Mouse (Mus musculus): ENCODE results near the gene Zfp281. TPM values are rescaled to one million over a fixed set of nuclear protein-coding genes. Genes with fewer than 3 reads are reported as not detected.
A peak's percentile ranks its signal among the peaks of the same experiment; 100 is the strongest.

Gene Zfp281
- total RNA-seq (2014; fragmentation: Nextera tagmentation) (48.9 and 56.3 TPM in 2 replicates), total RNA-seq (2017) (37.2 and 40.6 TPM in 2 replicates), polyA plus RNA-seq (2012) (17.2 and 22.4 TPM in 2 replicates)

- Histone ChIP-seq H3K36me3 (replicated peaks) (peaks cover 26% of the 10 kb centered on the region), H3K27me3 (ENCODE audit: insufficient read depth, low read length) (peaks cover 11% of the 10 kb centered on the region), H3K4me3 (ENCODE audit: low read depth, low read length) (peak within 1 kb of the TSS; percentile 82), H3K4me1 (ENCODE audit: insufficient read depth, low read depth, low read length) (peaks cover 34% of the 10 kb centered on the region), H3K9me3 (replicated peaks) (no peaks in the 10 kb centered on the region)
- DNase-seq (ENCODE audit: low spot score), result peak; percentile 97
- TF ChIP-seq GATA2 (IDR thresholded peaks at IDR 0.05; ENCODE audit: borderline replicate concordance, low read depth, low read length), result no peak
- no peak for TF ChIP-seq POLR2AphosphoS5 (IDR thresholded peaks at IDR 0.05; ENCODE audit: insufficient replicate concordance, low read depth, low read length)
- TF ChIP-seq TAL1 (conservative IDR thresholded peaks at IDR 0.05; ENCODE audit: low read depth, low read length), result no peak
- TF ChIP-seq GATA1 (IDR thresholded peaks at IDR 0.05; ENCODE audit: borderline replicate concordance, low read length), result no peak
- TF ChIP-seq CTCF (IDR thresholded peaks at IDR 0.05; ENCODE audit: low read depth, low read length), result no peak
- peak; percentile 86 for ATAC-seq (ENCODE audit: extremely low read depth, insufficient number of reproducible peaks, low FRiP score, poor library complexity, severe bottlenecking)
Observed at GRCm38 (mm10) chr1:136624146-136625018, at the start of gene Zfp281. TSS of gene Zfp281 (plus strand) at chr1:136624901.

GRCm38 (mm10) chr1:136577890-136578663 lies 46.6 kb upstream of the Zfp281 start:
- Histone ChIP-seq H3K4me1 (ENCODE audit: insufficient read depth, low read depth, low read length) (no peaks in the 10 kb centered on the region), H3K9me3 (replicated peaks) (no peaks in the 10 kb centered on the region), H3K36me3 (replicated peaks) (no peaks in the 10 kb centered on the region), H3K4me3 (ENCODE audit: low read depth, low read length) (no peak overlapping the region), H3K27me3 (ENCODE audit: insufficient read depth, low read length) (no peaks in the 10 kb centered on the region)
- DNase-seq (ENCODE audit: low spot score), result no peak
- no peak; the same call in 1 of the 2 replicates for ATAC-seq (ENCODE audit: extremely low read depth, insufficient number of reproducible peaks, low FRiP score, poor library complexity, severe bottlenecking)
- TF ChIP-seq TAL1 (conservative IDR thresholded peaks at IDR 0.05; ENCODE audit: low read depth, low read length) (no peak), GATA1 (IDR thresholded peaks at IDR 0.05; ENCODE audit: borderline replicate concordance, low read length) (no peak), POLR2AphosphoS5 (IDR thresholded peaks at IDR 0.05; ENCODE audit: insufficient replicate concordance, low read depth, low read length) (no peak), CTCF (IDR thresholded peaks at IDR 0.05; ENCODE audit: low read depth, low read length) (no peak), GATA2 (IDR thresholded peaks at IDR 0.05; ENCODE audit: borderline replicate concordance, low read depth, low read length) (no peak)

GRCm38 (mm10) chr1:136579360-136579759 lies 45.3 kb upstream of the Zfp281 start:
- ATAC-seq (ENCODE audit: extremely low read depth, insufficient number of reproducible peaks, low FRiP score, poor library complexity, severe bottlenecking), result no peak
- Histone ChIP-seq H3K4me1 (ENCODE audit: insufficient read depth, low read depth, low read length) (no peaks in the 10 kb centered on the region), H3K4me3 (ENCODE audit: low read depth, low read length) (no peak overlapping the region), H3K9me3 (replicated peaks) (no peaks in the 10 kb centered on the region), H3K27me3 (ENCODE audit: insufficient read depth, low read length) (no peaks in the 10 kb centered on the region), H3K36me3 (replicated peaks) (no peaks in the 10 kb centered on the region)
- TF ChIP-seq GATA2 (IDR thresholded peaks at IDR 0.05; ENCODE audit: borderline replicate concordance, low read depth, low read length), result no peak
- TF ChIP-seq CTCF (IDR thresholded peaks at IDR 0.05; ENCODE audit: low read depth, low read length), result no peak
- no peak for TF ChIP-seq GATA1 (IDR thresholded peaks at IDR 0.05; ENCODE audit: borderline replicate concordance, low read length)
- TF ChIP-seq POLR2AphosphoS5 (IDR thresholded peaks at IDR 0.05; ENCODE audit: insufficient replicate concordance, low read depth, low read length), result no peak
- no peak for TF ChIP-seq TAL1 (conservative IDR thresholded peaks at IDR 0.05; ENCODE audit: low read depth, low read length)
- DNase-seq (ENCODE audit: low spot score), result no peak

DNA sequence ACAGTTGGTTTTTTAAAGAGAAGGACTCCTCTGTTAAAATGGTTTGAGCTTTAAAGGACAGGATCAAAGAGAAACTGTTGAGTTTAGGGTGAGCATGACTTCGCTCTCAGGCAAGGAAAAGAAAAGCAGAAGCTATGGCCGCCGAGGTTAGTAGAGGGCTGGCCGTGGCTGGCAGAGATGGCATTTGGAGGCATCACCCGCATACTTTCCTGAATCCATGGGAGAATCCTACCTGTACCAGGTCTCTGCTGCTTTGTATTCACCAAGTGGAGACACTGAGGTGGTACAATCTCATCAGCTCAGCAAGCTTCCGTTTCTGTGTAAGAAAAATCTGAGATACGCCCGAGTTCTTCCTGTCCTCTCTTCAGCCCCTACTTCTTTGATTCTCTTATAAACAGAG lies 44.4 kb upstream of the Zfp281 start:
- Histone ChIP-seq H3K27me3 (ENCODE audit: insufficient read depth, low read length) (no peaks in the 10 kb centered on the region), H3K9me3 (replicated peaks) (no peaks in the 10 kb centered on the region), H3K4me1 (ENCODE audit: insufficient read depth, low read depth, low read length) (no peaks in the 10 kb centered on the region), H3K4me3 (ENCODE audit: low read depth, low read length) (no peak overlapping the region), H3K36me3 (replicated peaks) (no peaks in the 10 kb centered on the region)
- TF ChIP-seq GATA1 (IDR thresholded peaks at IDR 0.05; ENCODE audit: borderline replicate concordance, low read length), result no peak
- no peak for TF ChIP-seq TAL1 (conservative IDR thresholded peaks at IDR 0.05; ENCODE audit: low read depth, low read length)
- TF ChIP-seq CTCF (IDR thresholded peaks at IDR 0.05; ENCODE audit: low read depth, low read length), result no peak
- no peak for TF ChIP-seq POLR2AphosphoS5 (IDR thresholded peaks at IDR 0.05; ENCODE audit: insufficient replicate concordance, low read depth, low read length)
- no peak for TF ChIP-seq GATA2 (IDR thresholded peaks at IDR 0.05; ENCODE audit: borderline replicate concordance, low read depth, low read length)
- DNase-seq (ENCODE audit: low spot score) (no peak), ATAC-seq (ENCODE audit: extremely low read depth, insufficient number of reproducible peaks, low FRiP score, poor library complexity, severe bottlenecking) (no peak)

GRCm38 (mm10) chr1:136581841-136582240 lies 42.9 kb upstream of the Zfp281 start:
- ATAC-seq (ENCODE audit: extremely low read depth, insufficient number of reproducible peaks, low FRiP score, poor library complexity, severe bottlenecking) (no peak), DNase-seq (ENCODE audit: low spot score) (no peak)
- Histone ChIP-seq H3K9me3 (replicated peaks) (no peaks in the 10 kb centered on the region), H3K4me3 (ENCODE audit: low read depth, low read length) (no peak overlapping the region), H3K27me3 (ENCODE audit: insufficient read depth, low read length) (no peaks in the 10 kb centered on the region), H3K36me3 (replicated peaks) (no peaks in the 10 kb centered on the region), H3K4me1 (ENCODE audit: insufficient read depth, low read depth, low read length) (no peaks in the 10 kb centered on the region)
- TF ChIP-seq POLR2AphosphoS5 (IDR thresholded peaks at IDR 0.05; ENCODE audit: insufficient replicate concordance, low read depth, low read length) (no peak), CTCF (IDR thresholded peaks at IDR 0.05; ENCODE audit: low read depth, low read length) (no peak), TAL1 (conservative IDR thresholded peaks at IDR 0.05; ENCODE audit: low read depth, low read length) (no peak), GATA2 (IDR thresholded peaks at IDR 0.05; ENCODE audit: borderline replicate concordance, low read depth, low read length) (no peak), GATA1 (IDR thresholded peaks at IDR 0.05; ENCODE audit: borderline replicate concordance, low read length) (no peak)

Data from G1E (cell line).